Mouse (Mus musculus): ENCODE data around the gene Slc38a7. TPM values are rescaled to one million over a fixed set of nuclear protein-coding genes. Genes with fewer than 3 reads are reported as not detected.
A peak's percentile ranks its signal among the peaks of the same experiment; 100 is the strongest.

Gene Slc38a7
- polyA plus RNA-seq, 2 experiments, result 5.5 to 6.7 TPM

DNA sequence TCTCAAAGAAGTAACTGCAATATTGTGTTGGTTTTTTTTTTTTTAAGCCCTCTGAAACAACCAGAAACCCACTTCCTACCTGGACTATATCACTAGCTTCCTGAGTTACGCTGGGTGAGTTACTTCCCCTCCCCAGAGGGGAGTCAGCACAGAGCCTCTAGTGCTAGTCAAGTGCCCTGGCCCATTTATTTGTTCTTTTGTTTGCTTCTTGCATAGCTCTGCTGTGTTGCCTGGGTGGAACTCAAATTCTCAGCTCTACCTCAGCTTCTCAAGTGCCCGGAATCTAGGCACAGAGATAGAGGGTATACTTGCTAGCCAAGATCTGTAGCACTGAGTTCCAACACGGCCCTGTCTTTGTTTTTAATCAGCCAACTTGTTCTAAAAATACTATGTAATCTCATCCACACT lies 43.2 kb downstream of the Slc38a7 start:
- TF ChIP-seq EP300 (IDR thresholded peaks at IDR 0.05; ENCODE audit: low read depth) (no peak), CTCF (IDR thresholded peaks at IDR 0.05; ENCODE audit: low read depth) (no peak)
- no peaks in the 10 kb centered on the region for H3K36me3 ChIP-seq (replicated peaks; ENCODE audit: control insufficient read depth, insufficient read depth, low read depth)
- ATAC-seq (ENCODE audit: insufficient read depth), result no peak

GRCm38 (mm10) chr8:95809116-95809515 lies 44.2 kb downstream of the Slc38a7 start:
- Histone ChIP-seq H3K9me3 (ENCODE audit: control insufficient read depth, low read length) (no peaks in the 10 kb centered on the region), H3K27me3 (ENCODE audit: control insufficient read depth, insufficient read depth, low read length) (no peaks in the 10 kb centered on the region), H3K4me3 (ENCODE audit: insufficient read depth in 1 of 2, low read depth in 2 of 2, low read length in 2 of 2) (no peak overlapping the region), H3K9ac (replicated peaks) (no peak overlapping the region), H3K4me1 (replicated peaks; ENCODE audit: control insufficient read depth in 2 of 2, insufficient read depth in 2 of 2, low read length in 1 of 2) (peaks cover 11 to 23% of the 10 kb centered on the region in 2 experiments), H3K4me2 (ENCODE audit: low read depth) (no peak overlapping the region), H3K36me3 (replicated peaks; ENCODE audit: control insufficient read depth, insufficient read depth, low read depth) (no peaks in the 10 kb centered on the region; the same call in 1 of the 2 replicates), H3K27ac (no peak overlapping the region)
- ATAC-seq (ENCODE audit: insufficient read depth), result no peak
- no peak for DNase-seq (ENCODE audit: low read depth in 3 of 3, low spot score in 3 of 3)
- 67% methylated on average over 5 of the region's 5 CpGs for WGBS (ENCODE audit: insufficient replicate concordance)
- TF ChIP-seq EP300 (IDR thresholded peaks at IDR 0.05; ENCODE audit: low read depth) (no peak), CTCF (IDR thresholded peaks at IDR 0.05; ENCODE audit: low read depth) (no peak)

More for the DNA sequence above, 43.2 kb downstream of the Slc38a7 start:
- no peak overlapping the region for H3K27ac ChIP-seq
- 24% methylated on average over 3 of the region's 3 CpGs for WGBS (ENCODE audit: insufficient replicate concordance)
- H3K27me3 ChIP-seq (ENCODE audit: control insufficient read depth, insufficient read depth, low read length), result no peaks in the 10 kb centered on the region
- peaks cover 11 to 18% of the 10 kb centered on the region in 2 experiments for H3K4me1 ChIP-seq (replicated peaks; ENCODE audit: control insufficient read depth in 2 of 2, insufficient read depth in 2 of 2, low read length in 1 of 2)
- no peak for DNase-seq (ENCODE audit: low read depth in 3 of 3, low spot score in 3 of 3)
- H3K4me3 ChIP-seq (ENCODE audit: insufficient read depth in 1 of 2, low read depth in 2 of 2, low read length in 2 of 2), result no peak overlapping the region
- no peak overlapping the region for H3K9ac ChIP-seq (replicated peaks)
- H3K4me2 ChIP-seq (ENCODE audit: low read depth), result no peak overlapping the region
- no peaks in the 10 kb centered on the region for H3K9me3 ChIP-seq (ENCODE audit: control insufficient read depth, low read length)

- TF ChIP-seq CTCF (IDR thresholded peaks at IDR 0.05; ENCODE audit: low read depth) (no peak), EP300 (IDR thresholded peaks at IDR 0.05; ENCODE audit: low read depth) (no peak)
- H3K27ac ChIP-seq, result no peak overlapping the region
- peak overlapping the region; percentile 94 for H3K4me2 ChIP-seq (ENCODE audit: low read depth)
- DNase-seq (ENCODE audit: low read depth in 3 of 3, low spot score in 3 of 3) (no peak), ATAC-seq (ENCODE audit: insufficient read depth) (no peak)
- peaks cover 11 to 23% of the 10 kb centered on the region in 2 experiments for H3K4me1 ChIP-seq (replicated peaks; ENCODE audit: control insufficient read depth in 2 of 2, insufficient read depth in 2 of 2, low read length in 1 of 2)
- no peaks in the 10 kb centered on the region for H3K27me3 ChIP-seq (ENCODE audit: control insufficient read depth, insufficient read depth, low read length)
- peaks cover 3% of the 10 kb centered on the region; the same call in 1 of the 2 replicates for H3K36me3 ChIP-seq (replicated peaks; ENCODE audit: control insufficient read depth, insufficient read depth, low read depth)
- no peak overlapping the region for H3K9ac ChIP-seq (replicated peaks)
- H3K4me3 ChIP-seq (ENCODE audit: insufficient read depth in 1 of 2, low read depth in 2 of 2, low read length in 2 of 2), result no peak overlapping the region; a peak in 1 of 4 replicates
- 61% methylated on average over 4 of the region's 4 CpGs for WGBS (ENCODE audit: insufficient replicate concordance)
- no peaks in the 10 kb centered on the region for H3K9me3 ChIP-seq (ENCODE audit: control insufficient read depth, low read length)
These were observed 44.7 kb downstream of the Slc38a7 start for GRCm38 (mm10) chr8:95808631-95809030.

GRCm38 (mm10) chr8:95807861-95808260 lies 45.5 kb downstream of the Slc38a7 start:
- Histone ChIP-seq H3K27me3 (ENCODE audit: control insufficient read depth, insufficient read depth, low read length) (no peaks in the 10 kb centered on the region), H3K4me3 (ENCODE audit: insufficient read depth in 1 of 2, low read depth in 2 of 2, low read length in 2 of 2) (peak overlapping the region; percentile 93 to 96), H3K9me3 (ENCODE audit: control insufficient read depth, low read length) (no peaks in the 10 kb centered on the region), H3K36me3 (replicated peaks; ENCODE audit: control insufficient read depth, insufficient read depth, low read depth) (peaks cover 3% of the 10 kb centered on the region), H3K27ac (peak overlapping the region; percentile 93), H3K4me2 (ENCODE audit: low read depth) (peak overlapping the region; percentile 94), H3K4me1 (replicated peaks; ENCODE audit: control insufficient read depth in 2 of 2, insufficient read depth in 2 of 2, low read length in 1 of 2) (peaks cover 11 to 26% of the 10 kb centered on the region in 2 experiments), H3K9ac (replicated peaks) (peak overlapping the region; percentile 64)
- TF ChIP-seq EP300 (IDR thresholded peaks at IDR 0.05; ENCODE audit: low read depth) (no peak), CTCF (IDR thresholded peaks at IDR 0.05; ENCODE audit: low read depth) (no peak)
- WGBS (ENCODE audit: insufficient replicate concordance), result 0% methylated on average over 20 of the region's 20 CpGs
- DNase-seq (ENCODE audit: low read depth in 3 of 3, low spot score in 3 of 3), result peak; percentile 89 to 93 (median 91)
- ATAC-seq (ENCODE audit: insufficient read depth), result peak; percentile 85

DNA sequence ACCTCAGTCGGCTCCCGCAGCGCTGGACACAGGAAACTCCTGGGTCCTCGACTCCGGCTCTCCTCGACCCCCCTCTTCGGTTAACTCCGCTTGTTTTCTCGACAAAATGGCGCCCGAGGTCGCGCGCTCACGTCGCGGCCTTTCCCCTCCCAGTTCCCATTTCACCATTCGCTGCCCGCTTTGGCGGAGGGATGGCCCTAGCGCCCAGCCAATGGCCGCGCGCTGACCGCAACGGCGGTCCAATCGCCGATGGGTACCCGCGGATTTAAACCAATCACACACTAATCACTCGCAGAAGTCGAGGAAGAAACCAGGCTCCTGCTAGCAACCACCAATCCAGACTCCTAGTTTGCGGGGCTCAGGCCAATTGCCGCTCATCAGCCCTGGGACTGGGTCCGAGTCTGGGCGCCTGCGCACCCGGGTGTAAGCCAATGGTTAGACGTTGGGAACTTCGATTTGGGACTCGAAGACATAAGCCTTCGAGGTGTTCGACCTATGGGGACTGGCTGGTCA lies 46.0 kb downstream of the Slc38a7 start, which contains the start of gene Cnot1:
Gene Cnot1, minus strand, starts transcription at position 134 of the 513 bp plus-strand sequence.
- under 1% methylated on average over 44 of the region's 44 CpGs for WGBS (ENCODE audit: insufficient replicate concordance)
- TF ChIP-seq EP300 (IDR thresholded peaks at IDR 0.05; ENCODE audit: low read depth) (peak; percentile 76), CTCF (IDR thresholded peaks at IDR 0.05; ENCODE audit: low read depth) (no peak)
- Histone ChIP-seq H3K4me2 (ENCODE audit: low read depth) (peak within 1 kb of the TSS; percentile 94), H3K4me1 (replicated peaks; ENCODE audit: control insufficient read depth in 2 of 2, insufficient read depth in 2 of 2, low read length in 1 of 2) (peaks cover 11 to 26% of the 10 kb centered on the region in 2 experiments), H3K36me3 (replicated peaks; ENCODE audit: control insufficient read depth, insufficient read depth, low read depth) (peaks cover 3% of the 10 kb centered on the region), H3K9ac (replicated peaks) (peak within 1 kb of the TSS; percentile 97), H3K27me3 (ENCODE audit: control insufficient read depth, insufficient read depth, low read length) (no peaks in the 10 kb centered on the region), H3K4me3 (ENCODE audit: insufficient read depth in 1 of 2, low read depth in 2 of 2, low read length in 2 of 2) (peak within 1 kb of the TSS; percentile 93 to 96), H3K9me3 (ENCODE audit: control insufficient read depth, low read length) (no peaks in the 10 kb centered on the region), H3K27ac (peak within 1 kb of the TSS; percentile 93)
- DNase-seq (ENCODE audit: low read depth in 3 of 3, low spot score in 3 of 3) (peak; percentile 93 to 96 (median 94)), ATAC-seq (ENCODE audit: insufficient read depth) (peak; percentile 95)

All from liver, embryonic 14.5 days (tissue).